Mouse (Mus musculus) urinary bladder, adult 18-20 months (tissue): ENCODE data around the gene Cnnm4.
A peak's percentile ranks its signal among the peaks of the same experiment; 100 is the strongest.

Source experiments
- DNase-seq, 2 experiments: peaks; one replicate each; pipeline ENCODE4 v3.0.0; 2022; ENCODE audit warnings: low spot score in 2 of 2, mixed read lengths in 2 of 2

Gene Cnnm4

DNA sequence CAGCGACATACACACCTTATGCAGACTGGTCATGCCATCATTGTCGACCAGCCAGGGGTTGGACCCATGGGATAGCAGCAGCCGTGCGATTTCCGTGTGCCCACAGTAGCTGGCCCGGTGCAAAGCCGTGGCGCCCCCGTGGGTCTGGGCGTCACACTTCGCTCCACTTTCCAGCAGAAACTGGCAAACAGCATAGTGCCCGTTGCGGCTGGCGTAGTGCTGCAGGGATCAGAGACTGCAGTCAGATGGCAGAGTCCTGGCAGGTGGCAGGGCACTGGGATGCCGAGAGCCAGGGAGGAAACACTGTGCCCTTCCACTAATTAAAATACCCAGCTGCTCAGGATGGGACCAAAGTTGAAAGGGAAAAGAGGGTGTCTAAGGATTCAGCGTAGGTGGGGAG, 70.4 kb downstream of the Cnnm4 start:
- DNase-seq: no peak

DNA sequence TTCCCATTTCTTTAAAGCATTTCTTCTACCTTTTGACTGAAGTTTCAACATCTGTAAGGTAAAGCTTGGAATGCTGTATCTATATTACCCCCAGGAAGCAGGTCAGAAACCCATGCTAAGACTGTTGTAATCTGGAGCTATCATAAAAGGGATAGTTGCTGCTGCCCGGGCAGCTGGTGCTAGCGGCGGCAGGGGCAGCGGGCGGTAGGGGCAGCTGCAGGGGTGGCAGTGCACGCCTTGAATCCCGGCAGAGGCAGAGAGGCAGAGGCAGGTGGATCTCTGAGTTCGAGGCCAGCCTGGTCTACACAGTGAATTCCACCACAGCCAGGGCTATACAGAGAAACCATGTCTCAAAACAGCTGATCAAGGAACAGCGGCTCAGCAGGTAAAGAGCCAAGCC, 71.5 kb downstream of the Cnnm4 start:
- no peak for DNase-seq

DNA sequence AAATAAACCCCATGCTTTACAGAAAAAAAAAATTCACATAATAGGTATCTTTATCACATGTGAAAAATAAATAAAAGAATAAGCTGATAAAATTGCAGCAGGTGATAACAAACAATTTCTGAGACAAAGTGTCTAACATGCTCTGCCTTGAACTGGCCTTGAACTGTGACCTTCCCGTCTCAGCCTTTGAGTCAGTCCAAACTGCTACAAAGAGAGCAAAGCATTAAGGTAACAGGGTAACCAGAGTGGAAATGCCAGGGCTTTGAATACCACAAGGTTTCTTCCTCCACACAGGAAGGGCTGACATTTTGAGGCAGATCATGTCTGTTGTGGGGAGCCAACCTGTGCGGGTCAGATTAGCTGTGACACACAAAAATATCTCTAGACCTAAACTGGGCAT, 74.0 kb downstream of the Cnnm4 start:
- DNase-seq: no peak

DNA sequence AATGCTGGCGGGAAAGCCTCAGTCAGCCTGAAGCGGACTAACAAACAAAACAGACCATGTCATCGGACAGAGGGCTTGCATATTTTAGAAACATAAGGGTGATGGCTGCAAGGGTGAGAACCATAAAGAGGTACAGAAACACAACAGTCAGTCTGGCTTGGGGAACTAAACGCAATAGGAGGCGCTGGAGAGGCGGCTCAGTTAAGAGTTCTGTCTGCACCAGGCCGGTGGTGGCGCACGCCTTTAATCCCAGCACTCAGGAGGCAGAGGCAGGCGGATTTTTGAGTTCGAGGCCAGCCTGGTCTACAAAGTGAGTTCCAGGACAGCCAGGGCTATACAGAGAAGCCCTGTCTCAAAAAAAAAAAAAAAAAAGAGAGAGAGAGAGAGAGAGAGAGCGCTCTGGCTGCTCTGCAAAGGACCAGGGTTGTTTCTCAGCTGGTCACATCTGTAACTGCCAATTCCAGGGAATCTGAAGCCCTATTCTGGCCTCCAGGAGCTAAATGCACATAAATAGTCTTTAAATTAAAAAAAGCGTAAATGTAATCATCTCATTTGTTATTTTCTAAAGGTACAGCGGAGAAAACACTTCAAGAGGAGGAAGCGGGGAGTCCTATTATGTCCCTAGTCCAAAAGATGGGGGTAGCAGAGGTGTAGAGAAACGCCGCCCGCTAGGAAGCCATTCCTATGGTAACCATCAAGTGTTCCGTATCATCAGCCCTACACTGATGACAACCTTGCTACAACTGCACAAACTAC, 74.6 kb downstream of the Cnnm4 start:
- DNase-seq: no peak

DNA sequence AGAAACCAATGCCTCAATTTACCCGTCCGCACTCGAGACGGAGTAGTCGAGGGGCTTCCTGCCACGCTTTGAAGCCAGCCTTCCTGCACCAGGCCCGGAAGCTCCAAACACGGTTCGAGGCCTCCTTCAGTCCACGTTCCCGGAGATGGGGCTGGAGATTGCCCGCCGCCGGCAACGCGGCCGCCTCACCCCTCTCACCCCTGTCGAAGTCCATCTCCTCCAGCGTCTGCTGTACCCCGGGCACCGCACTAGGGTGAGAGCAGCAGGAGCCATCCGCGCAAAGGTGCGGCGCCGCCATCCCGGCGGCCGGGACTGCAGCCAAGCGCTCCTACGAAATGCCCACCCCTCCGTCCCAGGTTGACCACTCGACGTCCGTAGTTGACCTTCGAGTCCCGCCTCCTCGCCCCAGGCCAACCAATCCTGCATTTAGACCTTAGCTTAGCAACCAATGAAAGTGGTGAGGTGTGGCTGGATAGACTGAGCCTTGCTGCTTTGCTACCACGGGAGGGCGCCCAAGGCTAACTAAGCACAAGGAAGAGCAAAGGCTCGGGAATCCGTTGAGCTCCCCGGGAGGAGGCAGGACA, 75.6 kb downstream of the Cnnm4 start, which contains the start of gene Ankrd39:
Ankrd39 (minus strand) TSS at position 558 of the 584 bp plus-strand sequence.
- DNase-seq: peak; percentile 87 to 98

DNA sequence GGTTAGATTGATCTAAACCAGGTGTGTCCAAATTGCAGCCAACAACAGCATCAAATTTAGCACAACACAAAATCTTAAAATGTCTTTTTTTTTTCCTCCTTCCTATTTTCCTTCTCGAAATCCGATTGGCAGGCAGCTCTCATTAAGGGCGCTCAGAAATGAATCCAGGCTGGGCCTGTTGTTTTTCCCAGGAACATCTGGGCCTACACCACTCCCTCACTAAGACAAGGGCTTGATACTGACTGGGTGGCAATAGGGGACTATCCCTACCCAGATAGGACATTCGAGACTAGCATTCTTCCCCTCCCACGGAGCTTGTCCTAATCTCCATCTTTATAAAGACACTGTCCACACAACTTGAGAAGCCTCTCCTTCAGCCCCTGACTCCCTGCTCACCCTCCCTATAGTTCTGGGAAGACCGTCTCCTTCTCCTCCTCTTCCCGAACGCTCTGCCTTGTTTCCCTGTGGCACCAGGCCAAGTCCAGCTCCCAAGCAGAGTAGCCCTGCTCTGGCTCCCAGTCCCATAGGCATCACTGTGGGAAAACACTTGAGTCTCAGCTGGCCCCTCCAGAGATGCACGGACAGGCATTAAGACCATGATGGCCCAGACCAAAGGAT, 76.7 kb downstream of the Cnnm4 start:
- DNase-seq: no peak

DNA sequence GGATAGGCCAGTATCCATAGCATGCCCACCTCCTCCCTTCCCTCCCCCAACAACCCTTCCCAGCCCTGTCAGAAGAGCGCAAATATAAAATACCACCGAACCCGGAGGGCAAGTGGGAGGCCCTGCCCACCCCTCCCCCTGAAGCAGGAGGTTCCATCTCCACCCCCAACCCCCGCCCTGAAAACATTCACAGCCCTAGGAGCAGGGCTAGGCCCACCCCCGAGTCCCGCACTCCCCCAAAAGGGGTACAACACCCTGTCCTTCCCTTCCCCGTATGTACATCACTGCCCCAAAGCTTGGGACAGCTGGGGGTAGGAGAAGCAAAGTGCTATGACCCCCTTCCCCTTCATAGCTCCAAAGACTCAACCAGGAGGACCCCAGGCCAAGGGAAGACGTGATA, 77.4 kb downstream of the Cnnm4 start:
- no peak for DNase-seq

DNA sequence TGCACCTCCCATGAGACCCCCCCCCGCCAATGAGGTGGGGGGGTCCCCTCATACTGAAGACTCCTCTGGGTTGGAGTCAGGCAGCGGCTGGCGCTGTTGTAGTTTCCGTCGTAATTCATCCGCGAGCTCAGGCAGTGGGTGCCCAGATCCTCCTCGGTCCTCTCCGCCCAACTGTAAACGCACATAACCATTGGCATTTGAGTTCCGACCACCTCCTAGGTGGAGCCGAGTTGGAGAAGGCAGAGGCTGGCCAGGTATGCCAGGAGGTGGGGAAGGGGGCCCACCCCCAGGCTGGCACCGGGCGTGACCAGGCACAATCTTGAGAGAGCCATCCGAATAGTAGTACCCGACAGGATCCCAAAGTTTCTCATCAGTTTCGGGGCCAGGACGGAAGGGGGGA, 78.1 kb downstream of the Cnnm4 start:
- DNase-seq: no peak

DNA sequence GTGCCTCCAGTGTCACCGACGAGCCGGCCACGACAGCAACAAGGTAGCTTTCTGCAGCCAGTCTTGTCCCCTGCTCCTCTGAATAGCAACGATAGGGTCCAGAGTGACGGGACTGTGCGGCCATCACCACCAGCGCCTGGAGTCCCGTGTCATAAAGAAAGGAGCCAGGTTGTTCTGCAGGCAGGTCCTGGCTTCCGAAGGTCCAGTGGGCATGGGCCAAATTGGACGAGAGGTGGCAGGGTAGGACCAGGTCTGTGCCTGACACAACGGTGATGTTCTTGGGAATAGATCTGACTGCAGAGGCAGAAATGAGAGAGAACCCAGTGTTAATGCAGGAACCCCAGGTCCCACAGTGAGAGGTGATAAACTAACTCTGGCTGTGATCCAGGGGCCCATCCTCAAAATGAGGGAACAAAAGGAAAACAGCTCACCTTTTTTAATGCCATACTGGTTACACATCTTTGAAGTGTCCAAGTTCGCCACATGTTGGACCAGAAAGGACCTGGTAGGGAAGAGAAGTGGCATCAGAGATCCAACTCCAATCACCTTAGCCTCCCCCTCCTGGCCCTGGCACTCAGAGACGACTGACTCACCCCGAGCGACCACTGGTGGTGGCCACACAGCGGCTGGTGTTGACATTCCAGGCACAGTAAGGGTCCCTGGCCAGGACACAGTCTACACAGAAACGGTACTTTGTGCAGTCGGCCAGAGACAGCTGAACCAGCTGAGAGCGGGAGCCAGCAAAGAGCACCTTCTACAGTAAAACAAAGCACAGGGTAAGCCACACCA, 78.8 kb downstream of the Cnnm4 start:
- no peak for DNase-seq

DNA sequence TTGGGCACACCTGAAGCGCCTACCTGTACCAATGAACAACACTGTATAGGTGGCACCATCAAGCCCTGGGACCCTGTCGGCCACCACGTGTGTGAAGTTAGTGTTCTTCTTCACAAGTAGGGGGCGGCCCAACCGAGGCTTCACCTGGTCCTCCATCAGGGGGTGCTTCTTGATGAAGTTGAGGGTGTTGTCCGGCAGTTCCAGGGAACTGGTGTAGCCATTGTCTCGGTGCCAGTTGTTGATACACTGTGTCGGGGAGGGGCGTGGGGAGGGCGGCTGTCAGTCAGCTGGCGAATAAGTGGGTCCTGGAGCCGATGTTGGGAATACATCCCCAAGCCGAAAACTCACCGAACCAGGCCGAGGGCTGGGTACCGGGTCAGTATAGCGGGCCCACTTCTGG, 80.5 kb downstream of the Cnnm4 start:
- DNase-seq: no peak

DNA sequence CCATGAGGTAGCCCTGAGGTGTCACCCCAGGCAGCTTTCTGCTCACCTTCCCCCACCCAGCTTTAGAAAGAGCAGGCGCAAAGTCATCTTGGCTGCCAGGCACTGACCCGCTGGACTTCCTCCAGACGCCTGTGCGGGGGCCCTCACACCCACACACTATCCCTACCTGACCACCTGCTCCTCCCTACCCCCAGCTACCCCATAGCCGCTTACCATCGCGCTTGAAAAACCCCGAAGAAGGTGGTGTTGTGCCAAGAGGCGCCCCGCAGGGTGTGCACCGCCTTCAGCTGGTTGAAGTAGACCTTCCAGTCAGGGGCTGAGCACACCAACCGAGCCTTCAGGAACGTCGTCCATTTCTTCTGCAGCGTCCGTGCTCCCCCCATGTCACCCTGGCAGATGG, 81.1 kb downstream of the Cnnm4 start:
- no peak for DNase-seq

DNA sequence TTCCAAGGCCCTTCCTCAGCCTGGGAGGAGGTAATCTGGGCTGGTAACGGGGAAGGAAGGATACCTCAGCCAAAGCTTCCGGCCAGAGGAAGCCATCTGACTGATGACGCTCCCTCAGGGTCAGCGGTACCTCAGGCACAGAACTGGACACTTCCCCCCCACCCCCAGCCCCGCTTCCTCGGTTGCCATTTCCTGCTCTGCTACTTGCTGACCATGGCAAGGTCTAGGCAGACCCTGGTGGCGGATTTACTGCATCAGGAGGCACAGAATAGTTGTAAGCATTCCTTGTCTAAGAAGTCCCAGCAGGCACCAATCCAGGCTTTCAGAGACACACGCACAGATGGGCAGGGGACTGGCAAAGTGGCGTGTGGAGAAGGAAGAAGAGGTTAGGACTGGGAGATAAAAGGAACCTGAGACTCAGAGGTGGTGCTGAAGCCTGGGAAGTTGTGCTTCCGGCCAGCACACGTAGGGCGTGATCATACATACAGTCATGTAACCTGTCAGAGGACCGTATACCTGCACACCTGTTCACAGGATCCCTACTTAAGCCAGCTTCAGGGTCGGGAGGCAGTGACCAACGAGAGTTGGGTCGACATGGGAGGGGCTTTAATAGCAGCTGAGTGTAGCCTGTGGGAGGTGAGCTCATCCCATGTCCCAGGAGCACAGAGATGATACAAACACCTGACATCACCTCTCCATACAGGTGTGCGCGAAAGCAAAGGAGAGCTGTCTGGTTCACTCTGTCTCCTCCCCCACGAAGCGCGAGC, 83.4 kb downstream of the Cnnm4 start:
- DNase-seq: no peak

DNA sequence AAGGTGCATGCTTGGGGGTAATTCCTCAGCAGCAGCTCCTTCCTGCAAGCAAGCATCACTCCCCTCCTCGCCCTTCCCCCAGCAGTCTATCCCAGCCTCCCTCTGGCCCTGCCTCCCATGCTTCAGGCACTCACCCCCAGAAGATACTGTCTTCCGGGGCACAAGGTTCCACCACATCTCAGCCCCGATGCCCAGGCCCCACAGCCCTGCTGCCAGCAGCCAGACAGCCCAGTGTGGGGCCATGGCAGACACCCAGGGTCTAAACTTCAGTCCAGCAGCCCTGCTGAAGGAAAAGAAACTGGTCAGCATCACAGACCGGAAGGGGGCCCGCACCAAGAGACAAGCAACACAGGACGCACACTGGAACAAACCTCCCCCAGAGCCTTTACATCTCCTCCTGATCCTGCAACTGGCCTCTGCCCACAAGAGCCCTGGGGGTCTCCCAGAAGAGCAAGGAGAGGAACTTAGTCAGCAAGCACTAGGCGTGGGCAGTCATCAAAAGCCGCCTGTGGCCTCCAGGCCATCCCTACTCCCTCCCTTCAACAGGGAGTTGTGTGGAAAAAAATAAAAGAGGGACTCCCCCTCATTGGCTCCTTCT, 84.5 kb downstream of the Cnnm4 start:
- no peak for DNase-seq

DNA sequence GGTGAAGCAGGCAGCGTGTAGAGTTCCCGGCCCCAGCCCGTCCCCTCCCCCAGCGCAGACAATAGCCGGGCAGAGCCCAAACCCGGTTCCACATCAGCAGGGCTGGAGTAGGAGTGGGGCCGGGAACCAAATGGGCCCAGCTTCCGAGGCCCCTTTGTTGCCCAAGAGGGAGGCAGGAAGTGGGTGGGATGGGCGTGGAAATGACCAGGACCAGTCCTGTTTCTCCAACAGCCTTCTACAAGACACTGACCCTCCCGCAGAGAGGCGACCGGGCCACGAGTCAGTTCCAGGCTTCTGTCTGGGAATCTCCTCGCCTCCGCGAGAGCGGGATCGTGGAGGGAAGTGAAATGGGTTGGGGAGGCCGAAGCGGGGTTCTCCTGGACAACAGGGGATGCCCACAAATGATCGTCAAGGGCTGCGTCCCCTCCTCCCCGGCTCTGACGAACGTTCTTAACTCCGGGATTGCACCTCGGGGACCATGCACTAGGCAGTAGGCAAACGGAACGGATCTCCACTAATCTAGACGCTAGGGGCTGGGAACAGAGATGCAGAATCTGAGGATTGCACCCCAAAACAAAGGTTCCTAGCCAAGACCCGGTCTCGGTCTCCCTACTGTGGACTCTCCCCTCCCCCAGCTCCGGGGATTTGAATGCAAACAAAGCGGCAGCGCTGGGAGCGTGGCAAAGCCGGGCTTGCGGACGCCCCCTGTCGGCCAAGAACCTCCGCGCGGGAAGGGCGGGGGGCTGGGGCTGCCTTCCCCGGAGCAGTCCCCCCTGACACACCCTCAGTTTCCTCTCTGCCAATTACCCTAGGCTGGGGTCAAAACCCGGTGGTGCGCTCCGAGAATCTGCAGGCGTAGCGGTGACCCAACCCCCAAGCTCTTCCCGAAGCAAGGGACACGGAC, 85.4 kb downstream of the Cnnm4 start:
- peak; percentile 86 to 91 for DNase-seq

DNA sequence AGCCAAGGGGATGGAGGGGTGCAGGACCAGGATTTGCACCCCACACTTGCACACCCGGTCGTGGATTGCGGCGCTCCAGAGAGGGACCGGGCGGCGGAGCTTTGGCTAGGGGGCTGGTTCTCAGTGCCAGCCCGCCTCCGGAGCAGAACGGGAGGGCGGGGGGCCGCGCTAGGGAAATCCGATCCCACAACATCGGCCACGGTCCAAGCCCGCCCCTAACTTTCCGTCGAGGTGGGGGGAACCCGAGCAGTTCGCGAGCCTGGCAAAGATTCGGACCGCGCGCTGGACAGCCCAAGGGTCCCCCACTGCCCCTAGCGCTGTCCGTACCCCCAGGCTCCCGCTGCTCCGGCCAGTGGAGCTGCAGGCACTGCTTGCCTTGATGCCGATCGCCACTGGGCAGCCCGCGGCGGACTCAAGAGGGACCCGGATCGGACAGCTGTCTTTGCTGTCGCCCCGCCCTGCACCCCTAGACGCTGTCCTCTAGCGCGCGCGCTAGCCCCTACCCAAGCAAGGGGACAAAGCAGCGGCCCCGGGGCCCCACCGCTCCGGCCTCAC, 86.1 kb downstream of the Cnnm4 start:
- DNase-seq: peak; percentile 82 to 84
